Comparison of ENCODE assay signal across 8 mouse cellular contexts in genomic region chr5:76905405-76906154, GRCm38 (mm10). TPM values are rescaled to one million over a fixed set of nuclear protein-coding genes. Genes with fewer than 3 reads are reported as not detected.
DNase-seq lines count a peak whose midpoint lies in the region; ATAC-seq lines count a peak whose summit lies in the region.

Gene Aasdh, minus strand, starts transcription at chr5:76905514.

- H3K27me3 ChIP-seq in hindbrain, embryonic 11.5 days (ENCODE audit: control insufficient read depth, insufficient read depth, low read length), result no peaks in the 10 kb centered on the region

- peak within 1 kb of the TSS; percentile 69 for H3K4me3 ChIP-seq in hindbrain, embryonic 11.5 days (ENCODE audit: low read depth, low read length)

- H3K9me3 ChIP-seq in hindbrain, embryonic 11.5 days (ENCODE audit: control insufficient read depth, low read length), result no peaks in the 10 kb centered on the region

- DNase-seq in Muller cell, postnatal 12 days (ENCODE audit: inconsistent ontology term), result peak; percentile 98
- DNase-seq in cerebellum, adult 9-11 months, result peak; percentile 96
- DNase-seq in frontal cortex, adult 2 months (ENCODE audit: extremely low spot score in 1 of 2, low spot score in 1 of 2), result peak; percentile 79 to 97
- peak; percentile 100 for DNase-seq in hindbrain, embryonic 11.5 days (ENCODE audit: low spot score)
- peak; percentile 97 to 99 for DNase-seq in layer of hippocampus, postnatal 10 days (ENCODE audit: low spot score in 2 of 2)
- DNase-seq in lung, postnatal 10 days, result peak; percentile 96
- DNase-seq in ovary, postnatal 36 days (ENCODE audit: low spot score), result peak; percentile 96
- DNase-seq in thymus, postnatal 25 days, result peak; percentile 96

- 1% methylated on average over 47 of the region's 47 CpGs for WGBS in hindbrain, embryonic 11.5 days

- peak within 1 kb of the TSS; percentile 72 for H3K27ac ChIP-seq in hindbrain, embryonic 11.5 days (ENCODE audit: low read depth, low read length)

- H3K4me2 ChIP-seq in hindbrain, embryonic 11.5 days (replicated peaks; ENCODE audit: low read depth, low read length), result peak within 1 kb of the TSS; percentile 77

- peak; percentile 97 for ATAC-seq in hindbrain, embryonic 11.5 days (ENCODE audit: low FRiP score)

- H3K4me1 ChIP-seq in hindbrain, embryonic 11.5 days (replicated peaks; ENCODE audit: control insufficient read depth, insufficient read depth, low read length), result no peaks in the 10 kb centered on the region

- H3K36me3 ChIP-seq in hindbrain, embryonic 11.5 days (ENCODE audit: control insufficient read depth, insufficient read depth, low read length), result no peaks in the 10 kb centered on the region

- H3K9ac ChIP-seq in hindbrain, embryonic 11.5 days (ENCODE audit: low read depth, low read length), result peak within 1 kb of the TSS; percentile 82

RNA-seq across cellular contexts. Expression of gene Aasdh, which starts in this region (rescaled TPM):
- 25.1 and 28.7 TPM in 2 replicates for polyA plus RNA-seq in frontal cortex, adult 2 months (2012; rRNA removed)
- polyA plus RNA-seq in hindbrain, embryonic 11.5 days (2014; fragmentation: Nextera tagmentation; extraction: Ambion mirVana), result 17.2 and 18.9 TPM in 2 replicates
- 10 to 100 TPM; 21.7 to 24.5 TPM for total RNA-seq in layer of hippocampus, postnatal 10 days (2021)

Comparison
In these comparisons a context has a peak if more than half of its experiments do, and no peak if none do; other contexts are left out.
1. Peak in every context shown above with its lines: DNase-seq, ATAC-seq, H3K4me3 ChIP-seq and H3K27ac ChIP-seq.